Mouse (Mus musculus) heart, embryonic 10.5 days (tissue): Measurements from ENCODE around the gene Cfap221. TPM values are rescaled to one million over a fixed set of nuclear protein-coding genes. Genes with fewer than 3 reads are reported as not detected.

Experiments
- DNase-seq: peaks from one replicate; pipeline ENCODE4 v3.0.0-alpha.2; 2017; ENCODE audit warnings: low spot score
- H3K27ac ChIP-seq: fragments of 300-500 bp; sonication (generic); 2 replicates; pipeline ENCODE4 v1.5.1; 2016; ENCODE audit warnings: mild to moderate bottlenecking
- H3K27me3 ChIP-seq: fragments of 300-500 bp; sonication (generic); 2 replicates; pipeline ENCODE4 v1.6.1; 2016; ENCODE audit warnings: mild to moderate bottlenecking; ENCODE audit not compliant: poor library complexity, insufficient read depth, severe bottlenecking
- H3K36me3 ChIP-seq: fragments of 300-500 bp; sonication (generic); 2 replicates; pipeline ENCODE4 v1.6.1; 2016; ENCODE audit warnings: mild to moderate bottlenecking, moderate library complexity
- H3K4me1 ChIP-seq: fragments of 300-500 bp; sonication (generic); 2 replicates; pipeline ENCODE4 v1.6.1; 2016; ENCODE audit warnings: mild to moderate bottlenecking
- H3K4me3 ChIP-seq: fragments of 300-500 bp; sonication (generic); 2 replicates; pipeline ENCODE4 v1.5.1; 2016; ENCODE audit warnings: mild to moderate bottlenecking, moderate library complexity
- H3K9me3 ChIP-seq: fragments of 300-500 bp; sonication (generic); 2 replicates; pipeline ENCODE4 v1.6.1; 2016; ENCODE audit warnings: mild to moderate bottlenecking, moderate library complexity
- WGBS: fragments of 180-500 bp; shearing (Covaris S2); methylation state at CpG from one replicate; pipeline ENCODE4 v1.1.7; 2016; 5-methylcytosine and 5-hydroxymethylcytosine counted together
- polyA plus RNA-seq: library from polyadenylated mRNA; unstranded; fragments of >200 nt; fragmentation: Nextera tagmentation; extraction: Ambion mirVana; gene quantifications from 2 replicates; pipeline ENCODE4 v1.2.1, GENCODE M21; 2016

The Cfap221 gene
- polyA plus RNA-seq, 1 experiment from 2014 or later, result not detected

GRCm38 (mm10) chr1:119886320-119886719 is 110.7 kb downstream of the Cfap221 start:
- Histone ChIP-seq H3K36me3 (no peaks in the 10 kb centered on the region), H3K4me1 (peaks cover 18% of the 10 kb centered on the region), H3K4me3 (no peak overlapping the region), H3K27ac (no peak overlapping the region), H3K27me3 (no peaks in the 10 kb centered on the region), H3K9me3 (no peaks in the 10 kb centered on the region)
- DNase-seq, result no peak
- WGBS, result 49% methylated on average over 7 of the region's 7 CpGs

DNA sequence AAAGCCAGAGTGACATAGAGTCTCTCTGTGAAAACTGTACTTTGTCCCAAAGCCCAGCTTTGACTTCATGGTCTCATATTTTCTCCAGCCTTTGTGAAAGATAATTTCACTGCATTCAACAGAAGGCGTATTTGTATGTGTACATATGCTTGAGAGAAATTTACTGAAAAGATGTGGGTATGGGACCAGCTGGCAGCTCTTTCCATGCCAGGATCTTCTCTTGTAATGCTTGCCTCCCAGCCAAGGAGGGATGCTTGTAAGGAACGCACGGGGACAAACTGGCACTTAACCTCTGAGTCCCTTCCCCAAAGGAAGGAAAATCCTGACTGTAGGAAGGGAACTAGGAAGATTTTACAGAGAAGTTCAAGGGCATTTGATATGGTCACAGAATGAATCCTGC is 112.8 kb downstream of the Cfap221 start:
- DNase-seq, result no peak
- 93% methylated on average over 3 of the region's 3 CpGs for WGBS
- Histone ChIP-seq H3K27me3 (no peaks in the 10 kb centered on the region), H3K27ac (no peak overlapping the region), H3K36me3 (no peaks in the 10 kb centered on the region), H3K4me3 (no peak overlapping the region), H3K9me3 (no peaks in the 10 kb centered on the region), H3K4me1 (peaks cover 16% of the 10 kb centered on the region)

- no peak overlapping the region for H3K4me3 ChIP-seq
- no peaks in the 10 kb centered on the region for H3K27me3 ChIP-seq
- H3K36me3 ChIP-seq, result no peaks in the 10 kb centered on the region
- H3K9me3 ChIP-seq, result no peaks in the 10 kb centered on the region
- no peak overlapping the region for H3K27ac ChIP-seq
- 0 out of 2 replicates have a peak, but pooled peaks cover 6% of the 10 kb centered on the region for H3K4me1 ChIP-seq
- WGBS, result 86% methylated on average over 7 of the region's 7 CpGs
- DNase-seq, result no peak
Observed at GRCm38 (mm10) chr1:119878909-119879308, 118.1 kb downstream of the Cfap221 start.

DNA sequence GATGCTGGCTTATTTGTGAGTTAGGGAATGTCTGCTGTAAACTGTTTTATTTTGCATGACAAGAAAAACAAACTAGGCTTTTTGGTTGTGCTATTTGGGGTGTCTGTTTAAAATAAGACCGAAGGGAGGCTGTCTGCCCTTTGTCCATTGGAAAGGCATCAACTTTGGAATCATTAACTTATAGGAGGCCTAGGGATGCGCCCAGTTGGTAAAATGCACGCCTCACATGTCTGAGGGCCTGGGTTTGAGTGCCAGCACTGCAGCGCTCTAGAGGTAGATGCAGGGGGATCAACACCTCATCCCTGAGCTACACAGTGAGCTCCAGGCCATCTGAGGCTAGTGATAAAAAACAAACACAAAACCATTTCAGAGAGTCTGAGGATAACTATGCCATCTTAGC is 119.6 kb downstream of the Cfap221 start:
- H3K4me3 ChIP-seq, result no peak overlapping the region
- 85% methylated on average over 4 of the region's 4 CpGs for WGBS
- no peak overlapping the region for H3K27ac ChIP-seq
- H3K9me3 ChIP-seq, result no peaks in the 10 kb centered on the region
- DNase-seq, result no peak
- 0 out of 2 replicates have a peak, but pooled peaks cover 6% of the 10 kb centered on the region for H3K4me1 ChIP-seq
- no peaks in the 10 kb centered on the region for H3K27me3 ChIP-seq
- no peaks in the 10 kb centered on the region for H3K36me3 ChIP-seq

Other genes with a start within 250 kb of the Cfap221 start
- gene Ptpn4, start 159.6 kb downstream of the Cfap221 start, polyA plus RNA-seq, result 3.7 and 4.7 TPM in 2 replicates
- 7.5 and 8.7 TPM in 2 replicates for gene Tmem177, start 84.0 kb downstream of the Cfap221 start, polyA plus RNA-seq
- gene Sctr, start 9.7 kb upstream of the Cfap221 start, polyA plus RNA-seq, result not detected in 2 replicates
- 17.5 and 22.5 TPM in 2 replicates for gene Tmem37, start 76.8 kb upstream of the Cfap221 start, polyA plus RNA-seq
- gene Dbi, start 123.8 kb upstream of the Cfap221 start, polyA plus RNA-seq, result 647 and 658 TPM in 2 replicates
- gene 3110009E18Rik, start 124.0 kb upstream of the Cfap221 start, polyA plus RNA-seq, result 13.0 and 15.0 TPM in 2 replicates